Mouse (Mus musculus) A20 (cell line): Measurements from ENCODE around the gene Rnf208.
"Not testable (repeated sequence)": the region's sequence is repeated elsewhere in the genome, so short reads cannot be mapped to it uniquely, and the experiment has no call there.

Source experiments
- DNase-seq: peaks from one replicate; pipeline ENCODE4 v3.0.0-alpha.2; 2011; ENCODE audit warnings: low read depth, low spot score

Gene Rnf208

DNA sequence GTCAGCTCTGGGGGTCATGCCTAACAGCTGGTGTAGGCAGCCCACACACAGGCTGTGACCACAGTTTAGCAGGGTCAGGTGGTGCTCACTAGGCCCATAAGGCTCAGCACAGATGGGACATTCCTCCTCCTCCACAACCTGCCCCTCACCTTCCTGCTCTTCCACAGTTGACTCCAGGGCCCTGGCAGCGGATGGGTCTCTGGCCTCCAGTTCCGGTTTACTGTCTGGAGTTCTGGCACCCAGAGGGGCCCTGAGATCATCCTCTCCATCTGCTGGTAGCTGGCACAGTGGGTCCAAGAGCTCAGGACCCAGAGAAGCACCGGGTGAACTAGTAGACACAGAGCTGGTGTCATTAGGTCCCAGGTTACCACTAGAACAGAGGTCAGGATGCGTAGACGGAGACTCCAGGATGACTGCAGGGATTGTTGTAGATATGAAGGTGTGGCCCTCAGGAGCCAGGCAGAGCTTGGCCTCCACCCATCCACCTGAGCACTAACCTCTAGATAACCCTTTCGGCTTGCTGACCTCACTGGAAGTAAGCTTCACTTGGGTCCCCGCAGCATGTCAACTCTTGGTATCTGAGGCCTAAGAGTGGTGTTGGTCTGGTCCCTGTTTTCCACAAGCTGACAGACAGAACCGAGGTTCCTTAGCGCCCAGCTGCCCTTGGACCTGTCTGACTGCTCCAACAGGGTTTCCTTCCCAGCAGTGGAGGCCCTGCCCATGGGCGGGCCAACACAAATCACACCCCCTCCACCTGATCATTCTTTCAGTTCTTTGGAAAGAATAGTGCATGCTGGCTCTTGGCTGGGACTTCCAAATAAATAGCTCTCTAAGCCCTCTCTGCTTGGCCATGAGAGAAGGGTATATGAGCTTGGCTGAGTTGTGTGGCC lies 4.4 kb downstream of the Rnf208 start, which contains the start of gene AL732309.1:
Gene AL732309.1 (minus strand): TSS at position 681 of the 890 bp plus-strand sequence.
- no peak for DNase-seq

DNA sequence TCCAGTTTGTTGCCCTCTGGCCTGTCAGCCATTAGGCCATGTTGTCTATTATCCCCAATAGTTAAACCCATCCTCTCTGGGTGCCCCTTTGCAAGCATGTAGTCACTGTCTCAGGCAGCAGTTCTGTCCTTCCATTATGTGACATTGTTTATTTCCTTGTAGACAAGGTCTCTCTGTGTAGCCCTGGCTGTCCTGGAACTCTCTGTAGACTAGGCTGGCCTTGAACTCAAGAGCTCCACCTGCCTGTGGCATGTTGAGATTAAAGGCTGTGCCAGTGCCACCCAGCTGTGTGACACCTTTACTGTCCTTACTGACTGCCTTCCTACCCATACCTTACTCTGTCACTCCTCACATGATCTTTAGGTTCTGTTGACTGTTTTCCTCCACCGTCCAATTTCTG lies 10.3 kb downstream of the Rnf208 start:
- peak; percentile 58 for DNase-seq

DNA sequence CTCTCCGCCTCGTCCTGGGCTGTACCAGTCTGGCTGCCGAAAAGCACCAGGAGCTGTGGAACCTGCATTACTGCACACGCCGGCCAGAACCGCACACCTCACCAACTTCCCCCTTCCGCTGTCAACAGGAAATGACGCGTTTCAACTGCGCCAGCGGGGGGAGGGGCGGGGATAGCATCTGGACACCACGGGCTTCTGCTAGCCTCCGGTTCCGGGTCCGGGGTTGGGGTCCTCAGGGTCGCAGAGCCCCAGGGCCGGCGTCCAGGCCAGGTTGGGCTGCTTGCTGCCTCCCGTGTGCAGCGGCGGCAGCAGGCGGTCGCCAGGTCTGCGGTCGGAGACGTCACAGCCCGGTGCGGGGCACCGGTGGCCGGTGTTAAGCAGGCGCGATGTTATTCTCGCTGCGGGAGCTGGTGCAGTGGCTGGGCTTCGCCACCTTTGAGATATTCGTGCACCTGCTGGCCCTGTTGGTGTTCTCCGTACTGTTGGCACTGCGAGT lies 13.3 kb downstream of the Rnf208 start, which contains the start of gene Tmem203:
Gene Tmem203 (plus strand): TSS at position 156 of the 496 bp plus-strand sequence.
- DNase-seq, result peak; percentile 94

DNA sequence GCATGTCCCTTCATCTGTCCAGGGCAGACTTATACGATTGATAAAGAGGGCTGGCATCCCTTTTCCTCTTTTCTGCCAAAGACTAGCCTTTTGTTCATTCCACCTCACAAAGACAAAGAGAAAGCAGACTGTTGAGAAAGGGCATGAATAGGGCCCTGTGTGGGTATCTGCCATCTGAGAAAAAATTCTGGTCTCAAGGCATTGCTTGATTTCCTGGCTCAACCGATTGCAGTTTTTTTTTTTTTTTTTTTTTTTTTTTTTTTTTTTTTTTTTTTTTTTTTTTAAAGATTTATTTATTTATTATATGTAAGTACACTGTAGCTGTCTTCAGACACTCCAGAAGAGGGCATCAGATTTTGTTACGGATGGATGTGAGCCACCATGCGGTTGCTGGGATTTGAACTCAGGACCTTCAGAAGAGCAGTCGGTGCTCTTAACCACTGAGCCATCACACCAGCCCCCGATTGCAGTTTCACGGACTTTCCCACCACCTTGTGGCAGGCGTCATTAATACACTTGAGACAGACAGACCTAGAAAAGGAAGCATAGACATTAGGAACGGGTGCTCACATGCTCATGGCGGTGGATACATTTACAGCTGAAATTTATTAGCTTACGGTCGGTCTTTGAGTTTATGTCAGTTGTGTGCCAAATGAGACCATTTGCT lies 14.5 kb downstream of the Rnf208 start:
- DNase-seq, result peak; percentile 87

DNA sequence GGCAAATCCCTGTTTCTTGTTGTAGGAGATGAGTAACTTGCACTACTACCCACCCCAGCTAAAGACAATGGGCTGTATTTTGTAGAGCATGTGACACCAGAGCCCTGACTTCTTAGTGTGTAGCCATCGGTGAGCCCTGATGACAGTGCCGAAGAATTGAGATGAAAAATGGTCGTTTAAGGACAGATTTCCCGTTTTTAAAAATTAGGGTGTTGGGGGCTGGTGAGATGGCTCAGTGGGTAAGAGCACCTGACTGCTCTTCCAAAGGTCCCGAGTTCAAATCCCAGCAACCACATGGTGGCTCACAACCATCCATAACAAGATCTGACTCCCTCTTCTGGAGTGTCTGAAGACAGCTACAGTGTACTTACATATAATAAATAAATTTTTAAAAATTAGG lies 15.2 kb downstream of the Rnf208 start:
- not testable (repeated sequence) for DNase-seq

DNA sequence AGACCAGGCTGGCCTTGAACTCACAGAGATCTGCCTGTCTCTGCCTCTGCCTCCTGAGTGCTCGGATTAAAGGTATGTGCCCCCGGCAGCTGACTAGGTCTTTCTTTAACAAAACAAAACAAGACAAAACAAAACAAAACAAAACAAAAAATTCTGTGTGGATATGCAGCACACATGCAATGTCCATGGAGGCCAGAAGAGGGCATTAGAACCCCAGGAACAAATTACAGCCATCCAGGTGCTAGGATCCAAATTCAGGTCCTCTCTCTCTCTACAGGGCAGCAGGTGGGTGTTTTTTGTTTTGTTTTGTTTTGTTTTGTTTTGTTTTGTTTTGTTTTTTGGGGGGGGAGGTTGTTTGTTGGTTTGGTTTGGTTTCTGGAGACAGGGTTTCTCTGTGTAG lies 16.8 kb downstream of the Rnf208 start:
- peak; percentile 52 for DNase-seq

DNA sequence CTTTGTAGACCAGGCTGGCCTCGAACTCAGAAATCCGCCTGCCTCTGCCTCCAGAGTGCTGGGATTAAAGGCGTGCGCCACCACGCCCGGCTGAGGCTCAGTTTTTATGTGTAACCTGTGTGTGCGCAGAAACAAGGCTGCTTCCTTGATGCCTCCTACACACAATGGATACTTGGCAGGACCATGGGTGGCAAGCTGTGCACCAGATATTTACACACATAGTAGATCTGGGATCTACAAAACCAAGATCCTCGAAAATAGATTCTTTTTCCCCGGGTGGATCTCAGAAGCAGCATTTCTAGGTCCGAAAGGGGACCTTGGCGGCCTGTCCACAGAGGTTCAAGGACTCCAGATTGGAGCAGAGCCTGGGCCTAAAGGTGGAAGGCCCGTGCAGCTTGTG lies 19.8 kb downstream of the Rnf208 start:
- DNase-seq, result no peak

DNA sequence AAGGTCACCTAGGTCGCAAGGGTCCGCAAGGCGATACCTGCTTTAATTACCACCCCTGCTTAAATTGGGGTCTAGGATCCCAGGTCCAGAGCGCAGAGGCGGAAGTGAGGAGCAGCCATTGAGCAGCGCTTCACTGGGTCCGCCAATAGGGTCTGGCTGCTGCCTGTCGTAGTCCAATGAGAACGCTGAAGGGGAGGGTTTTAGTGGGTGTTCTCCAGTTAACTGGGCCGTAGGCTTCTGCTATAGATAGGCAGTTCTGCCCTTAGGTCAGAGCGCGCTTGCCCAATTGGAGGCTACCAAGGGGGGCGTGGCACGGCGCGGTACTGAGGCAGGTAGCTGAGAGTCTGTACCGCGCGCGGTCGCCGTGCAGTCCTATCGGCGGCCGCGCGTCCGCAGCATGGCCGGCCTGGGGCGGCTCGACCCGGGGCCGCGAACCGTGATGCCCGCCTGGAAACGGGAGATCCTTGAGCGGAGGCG lies 20.3 kb downstream of the Rnf208 start, which contains the start of gene Tprn:
Gene Tprn (plus strand): TSS at position 328 of the 477 bp plus-strand sequence.
- peak; percentile 98 for DNase-seq

DNA sequence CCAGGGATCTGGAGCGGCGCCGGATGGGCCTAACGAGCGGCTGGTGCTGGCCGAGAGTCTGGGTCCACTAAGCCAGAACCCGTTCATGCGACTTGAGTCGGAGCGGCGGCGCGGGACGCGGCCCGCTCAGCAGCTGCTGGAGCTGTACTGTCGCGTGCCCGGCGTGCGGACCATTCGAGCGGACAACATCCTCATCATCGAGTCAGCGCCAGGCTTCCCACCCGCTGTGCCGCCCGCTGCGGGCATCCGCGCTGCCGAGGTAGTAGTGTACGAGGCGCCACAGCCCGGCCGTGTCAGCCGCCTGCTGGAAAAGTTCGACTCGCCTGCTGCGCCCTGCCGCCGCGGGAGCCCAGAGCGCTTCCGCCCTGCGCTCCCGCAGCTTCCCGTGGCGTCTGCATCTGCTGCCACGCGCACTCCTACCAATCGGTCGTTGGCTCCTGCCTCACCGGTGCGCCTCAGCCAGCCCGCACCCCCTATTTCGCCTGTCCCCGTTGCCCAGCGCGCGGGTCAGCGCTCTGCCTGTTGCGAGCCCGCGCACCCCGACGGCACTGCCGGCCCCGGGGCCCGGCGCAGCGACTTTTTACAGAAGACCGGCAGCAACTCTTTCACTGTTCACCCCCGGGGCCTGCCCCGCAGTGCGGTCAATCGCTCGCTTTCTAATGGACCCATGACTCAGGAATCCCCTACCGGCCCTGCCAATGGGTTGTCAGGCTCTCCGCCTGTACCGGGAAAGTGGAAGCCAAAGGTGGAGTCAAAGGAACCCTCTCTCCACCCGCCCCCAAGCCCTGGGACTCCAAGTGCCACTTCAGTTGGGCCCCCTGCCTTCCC lies 21.0 kb downstream of the Rnf208 start:
- DNase-seq, result peak; percentile 79

DNA sequence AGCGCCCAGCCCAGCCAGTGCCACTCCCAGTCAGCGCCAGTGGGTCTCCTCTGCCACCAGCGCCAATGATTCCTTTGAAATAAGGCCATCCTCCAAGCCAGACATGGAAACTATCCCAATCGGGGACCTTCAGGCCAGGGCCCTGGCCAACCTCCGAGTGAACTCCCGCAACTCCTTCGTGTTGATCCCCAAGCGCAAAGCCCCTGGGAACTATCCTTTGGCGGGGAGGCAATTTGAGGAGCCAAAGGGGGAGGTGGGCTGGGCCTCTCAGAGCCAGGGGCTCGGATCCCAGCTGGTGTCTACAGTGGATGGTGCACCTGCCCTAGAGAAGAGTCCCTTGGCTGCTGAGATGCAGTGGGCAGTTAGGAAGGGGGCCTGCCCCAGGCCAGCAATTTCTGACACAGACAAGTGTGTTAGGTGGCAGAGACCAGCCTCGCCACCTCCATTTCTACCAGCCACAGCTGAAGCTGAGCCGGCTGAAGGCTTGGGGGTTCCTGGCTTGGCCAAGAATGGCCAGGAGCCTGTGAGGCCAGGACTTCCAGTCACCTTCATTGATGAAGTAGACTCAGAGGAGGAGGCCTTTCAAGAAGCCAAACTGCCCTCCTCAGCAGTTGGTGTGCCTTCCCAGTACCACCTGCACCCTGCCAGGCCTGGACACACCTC lies 21.7 kb downstream of the Rnf208 start:
- DNase-seq, result no peak

DNA sequence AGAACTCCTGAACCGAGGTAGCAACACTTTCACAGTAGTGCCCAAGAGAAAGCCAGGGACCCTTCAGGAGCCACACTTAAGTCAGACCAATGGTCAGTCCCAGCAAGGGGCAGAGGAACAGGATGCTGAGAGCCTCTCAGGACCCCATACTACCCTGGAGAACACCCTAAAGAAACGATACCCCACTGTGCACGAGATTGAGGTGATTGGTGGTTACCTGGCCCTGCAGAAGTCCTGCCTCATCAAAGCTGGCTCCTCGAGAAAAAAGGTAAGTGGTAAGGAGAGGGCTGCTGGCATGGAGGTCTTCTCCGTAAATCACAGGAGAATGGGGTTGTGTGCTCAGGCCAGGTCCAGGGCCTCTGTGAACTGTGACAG lies 22.2 kb downstream of the Rnf208 start:
- DNase-seq, result no peak

DNA sequence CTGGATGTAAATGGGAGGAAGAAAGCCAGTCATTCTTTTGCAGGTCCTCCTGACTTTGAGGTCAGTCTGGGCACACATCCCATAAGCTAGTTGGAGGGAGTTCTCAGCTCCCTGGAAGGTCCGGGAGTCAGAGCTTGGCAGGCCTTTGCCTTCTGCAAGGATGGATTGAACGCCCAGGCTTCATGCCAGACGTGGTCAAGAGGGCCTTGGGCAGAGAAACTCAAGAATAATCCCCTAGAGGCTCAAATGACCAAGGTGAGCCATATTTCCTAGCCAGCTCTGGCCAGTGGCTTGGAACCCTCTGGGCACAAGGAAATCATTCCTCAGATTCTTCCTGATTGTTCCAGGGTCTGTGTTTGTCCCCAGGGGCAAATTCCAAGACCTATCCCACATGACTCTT lies 22.8 kb downstream of the Rnf208 start:
- no peak for DNase-seq

DNA sequence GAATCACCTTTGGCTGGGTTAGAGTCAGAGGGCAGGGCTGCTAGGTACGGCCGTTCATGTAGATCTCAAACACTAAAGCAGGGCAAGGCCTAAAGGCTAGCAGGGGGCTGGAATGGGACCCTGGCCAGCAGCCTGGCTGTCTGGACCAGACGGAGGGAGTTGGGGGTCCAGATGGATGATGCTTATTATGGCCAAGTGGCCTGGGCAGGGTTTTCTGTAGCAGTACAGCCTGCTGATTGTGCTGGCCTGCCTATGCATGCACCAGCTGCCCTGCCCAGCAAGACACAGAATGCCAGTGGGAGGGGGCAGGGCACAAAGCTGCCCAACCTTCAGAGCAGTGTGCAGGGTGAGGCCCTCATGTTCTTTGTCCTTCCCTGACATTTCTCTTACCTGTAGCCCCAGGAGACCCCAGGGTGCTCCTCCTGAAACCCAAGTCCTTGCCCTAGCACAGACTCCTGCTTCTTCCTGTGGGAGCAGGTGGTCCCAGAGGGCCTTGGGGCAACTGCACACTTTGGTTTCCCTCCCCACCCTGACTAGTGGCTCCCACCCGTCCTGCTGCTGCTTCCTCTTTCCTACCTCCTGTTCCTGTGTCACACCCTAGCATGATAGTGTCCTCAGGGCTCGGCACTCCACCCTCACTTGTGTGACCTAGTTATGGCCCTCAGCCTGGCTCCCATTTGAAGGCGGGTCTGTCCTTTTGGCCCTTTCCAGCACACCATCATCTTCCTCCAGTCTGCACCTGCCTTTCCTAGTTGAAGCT lies 24.0 kb downstream of the Rnf208 start:
- peak; percentile 51 for DNase-seq

DNA sequence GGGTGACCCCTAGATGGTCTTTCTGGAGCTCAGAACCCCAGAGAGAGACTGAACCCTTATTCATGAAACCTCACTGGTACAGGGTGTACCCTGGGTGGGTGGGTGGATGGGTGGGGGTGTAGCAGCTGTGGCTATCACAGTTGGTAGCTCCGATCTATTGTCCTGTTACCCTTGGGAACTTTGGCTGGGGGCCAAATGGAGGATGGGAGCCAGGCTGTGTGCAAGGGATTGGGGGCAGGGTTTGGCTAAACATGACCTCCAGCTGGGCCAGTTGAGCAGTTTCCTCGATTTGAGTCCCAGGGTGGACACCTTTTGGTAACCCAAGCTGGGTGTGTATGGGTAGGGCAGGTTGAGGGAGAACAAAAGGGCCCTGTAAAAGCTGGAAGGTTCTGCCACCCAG lies 24.7 kb downstream of the Rnf208 start:
- DNase-seq, result no peak

DNA sequence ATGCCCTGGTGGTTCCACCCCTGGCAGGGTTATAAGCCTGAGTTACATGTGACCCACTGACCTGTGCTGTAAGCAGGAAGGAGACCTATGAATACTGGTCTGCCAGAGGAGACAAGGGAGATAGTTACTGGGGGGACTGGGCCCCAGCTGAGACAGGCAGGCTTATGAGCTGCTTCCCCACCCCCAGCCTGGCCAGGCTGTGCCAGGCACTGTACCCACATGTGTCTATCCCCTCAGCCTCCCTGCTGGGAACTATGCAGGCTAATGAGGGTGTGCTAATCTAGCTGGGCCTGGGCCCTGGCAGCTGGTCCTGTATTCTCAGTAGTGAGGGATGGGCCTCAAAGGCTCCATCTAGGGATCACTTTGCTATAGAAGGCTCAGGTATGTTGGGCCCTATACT lies 25.2 kb downstream of the Rnf208 start:
- DNase-seq, result no peak

DNA sequence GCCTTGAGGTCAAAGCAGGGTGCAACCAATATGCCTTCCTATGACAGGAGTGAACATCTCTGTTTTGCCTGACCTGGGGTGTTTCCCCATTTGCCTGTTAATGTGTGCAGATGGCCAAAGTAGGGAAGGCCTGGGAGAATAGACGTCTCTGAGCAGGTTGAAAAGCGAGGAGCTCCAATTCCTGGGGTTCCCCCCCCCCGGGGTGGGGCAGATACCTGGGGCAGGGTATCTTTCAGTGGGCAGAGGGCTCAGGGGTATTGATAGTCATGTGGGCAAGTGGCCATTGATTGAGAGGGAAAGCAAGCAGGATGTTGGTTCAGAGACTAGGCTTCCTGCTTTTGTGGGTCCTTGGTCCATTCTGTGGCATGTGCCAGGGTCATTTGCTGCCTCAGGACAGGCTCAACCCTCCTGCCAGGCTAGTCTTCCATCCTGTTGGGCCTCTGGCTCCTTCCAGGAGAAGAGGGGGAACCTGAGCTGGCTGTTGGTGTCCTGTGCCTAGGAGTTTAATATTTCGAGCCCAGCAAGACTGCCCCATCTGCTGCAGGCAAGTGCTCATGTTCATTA lies 25.8 kb downstream of the Rnf208 start:
- DNase-seq, result no peak

DNA sequence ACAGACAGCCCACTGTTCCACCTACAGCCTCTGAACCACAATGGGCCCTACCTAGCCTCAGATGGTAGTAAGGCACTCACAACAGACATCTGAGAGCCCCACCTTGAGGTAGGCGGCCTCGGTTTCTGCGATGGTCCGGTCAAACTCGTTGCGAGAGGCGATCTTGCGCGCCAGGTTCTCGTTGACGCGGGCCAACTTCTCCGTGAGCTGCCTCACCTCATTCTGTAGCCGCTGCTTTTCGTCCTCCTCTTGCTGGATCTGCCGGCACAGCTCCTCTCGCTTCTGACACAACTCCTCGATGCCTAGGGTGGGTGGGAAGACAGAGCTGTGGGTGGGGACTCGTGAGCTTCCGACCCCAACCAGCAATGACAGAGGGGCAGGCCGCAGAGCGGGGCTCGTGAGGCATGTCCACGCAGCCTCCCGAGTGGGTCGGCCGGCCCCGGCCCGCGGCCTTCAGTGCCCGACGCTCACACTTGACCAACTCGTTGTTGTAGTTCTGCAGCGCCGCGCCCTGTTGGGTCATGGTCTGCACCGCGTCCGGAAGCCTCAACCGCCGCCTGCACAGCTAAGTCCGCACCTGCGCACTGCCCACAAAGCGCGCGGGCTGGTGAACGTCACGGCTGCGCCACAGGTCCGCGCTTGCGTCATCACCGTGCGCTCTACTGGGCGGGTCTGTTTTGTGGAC lies 29.9 kb downstream of the Rnf208 start, which contains the start of the genes Ssna1 and Anapc2:
Gene Ssna1 (minus strand): TSS at position 612 of the 685 bp plus-strand sequence.
Gene Anapc2 (plus strand): TSS at position 652 of the 685 bp plus-strand sequence.
- DNase-seq, result peak; percentile 98

DNA sequence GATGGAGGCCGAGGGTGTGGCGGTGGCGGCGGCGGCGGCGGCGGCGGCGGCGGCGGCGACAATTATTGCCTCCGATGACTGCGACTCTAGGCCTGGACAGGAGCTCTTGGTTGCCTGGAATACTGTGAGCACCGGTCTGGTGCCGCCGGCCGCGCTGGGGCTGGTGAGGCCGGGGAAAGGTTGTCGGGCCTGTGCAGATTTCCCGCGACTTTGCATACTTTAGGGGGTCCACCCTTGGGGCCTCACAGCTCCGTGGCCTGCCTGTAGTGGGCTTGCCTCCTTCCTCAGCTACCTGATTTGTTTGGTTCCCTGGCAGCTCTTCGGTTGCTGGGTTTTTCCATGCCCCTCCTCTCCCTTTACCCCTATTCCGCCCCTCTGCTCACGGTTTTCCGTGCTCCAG lies 30.5 kb downstream of the Rnf208 start:
- no peak for DNase-seq

DNA sequence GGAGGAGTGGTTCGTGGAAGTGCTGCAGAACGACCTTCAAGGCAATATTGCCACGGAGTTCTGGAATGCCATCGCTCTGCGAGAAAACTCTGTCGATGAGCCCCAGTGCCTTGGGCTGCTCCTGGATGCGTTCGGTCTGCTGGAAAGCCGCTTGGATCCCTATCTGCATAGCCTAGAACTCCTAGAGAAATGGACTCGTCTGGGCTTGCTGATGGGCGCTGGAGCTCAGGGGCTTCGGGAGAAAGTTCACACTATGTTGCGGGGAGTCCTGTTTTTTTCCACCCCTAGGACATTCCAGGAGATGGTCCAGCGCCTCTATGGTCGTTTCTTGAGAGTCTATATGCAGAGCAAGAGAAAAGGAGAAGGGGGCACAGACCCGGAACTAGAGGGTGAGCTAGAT lies 31.0 kb downstream of the Rnf208 start:
- DNase-seq, result no peak
